Mouse (Mus musculus) heart, postnatal 25 days (tissue): ENCODE measurements at regions not wholly inside any gene's neighbourhood (a gene's known extent, or its start where the extent isn't known, plus 50 kb on each side); places are given as distances from the start of the nearest gene placed in this dataset.

Source experiments
- DNase-seq: peaks from one replicate; pipeline ENCODE4 v3.0.0; 2022; ENCODE audit warnings: low spot score
- intact Hi-C: fragments of 180-260 bp; cut with DNase I; formaldehyde crosslinking; loops from one replicate; pipeline ENCODE4 v1.15.1; 2025

- DNase-seq, result no peak
- intact Hi-C loops, result no loop called here
Observed at GRCm38 (mm10) chrX:12452979-12453769, 134.4 kb upstream of the Atp6ap2 start.

GRCm38 (mm10) chrX:12461657-12462056, 125.9 kb upstream of the Atp6ap2 start:
- intact Hi-C loops, result no loop called here
- DNase-seq, result no peak

- no peak for DNase-seq
- intact Hi-C loops, result no loop called here
Observed at GRCm38 (mm10) chrX:12462936-12463647, 124.5 kb upstream of the Atp6ap2 start.

GRCm38 (mm10) chrX:12466312-12466711, 121.3 kb upstream of the Atp6ap2 start:
- no peak for DNase-seq
- intact Hi-C loops, result no loop called here

GRCm38 (mm10) chrX:12466897-12467296, 120.7 kb upstream of the Atp6ap2 start:
- no peak for DNase-seq
- intact Hi-C loops, result no loop called here

- intact Hi-C loops, result no loop called here
- no peak for DNase-seq
Observed at GRCm38 (mm10) chrX:12467528-12468179, 119.9 kb upstream of the Atp6ap2 start.

GRCm38 (mm10) chrX:12472296-12472695, 115.3 kb upstream of the Atp6ap2 start:
- DNase-seq, result no peak
- intact Hi-C loops, result no loop called here

- no peak for DNase-seq
- intact Hi-C loops, result no loop called here
Observed at GRCm38 (mm10) chrX:12479207-12479606, 108.4 kb upstream of the Atp6ap2 start.

GRCm38 (mm10) chrX:12490957-12491356, 96.6 kb upstream of the Atp6ap2 start:
- DNase-seq, result no peak
- intact Hi-C loops, result no loop called here

- no peak for DNase-seq
- intact Hi-C loops, result no loop called here
Observed at GRCm38 (mm10) chrX:12493216-12493615, 94.4 kb upstream of the Atp6ap2 start.

GRCm38 (mm10) chrX:12493916-12494315, 93.7 kb upstream of the Atp6ap2 start:
- intact Hi-C loops, result no loop called here
- no peak for DNase-seq

GRCm38 (mm10) chrX:12494535-12494934, 93.1 kb upstream of the Atp6ap2 start:
- DNase-seq, result no peak
- intact Hi-C loops, result no loop called here

- intact Hi-C loops, result no loop called here
- DNase-seq, result no peak
Observed at GRCm38 (mm10) chrX:12500601-12501000, 87.0 kb upstream of the Atp6ap2 start.

- intact Hi-C loops, result no loop called here
Observed at GRCm38 (mm10) chrX:12502364-12502763, 85.2 kb upstream of the Atp6ap2 start.

GRCm38 (mm10) chrX:12503581-12503980, 84.0 kb upstream of the Atp6ap2 start:
- intact Hi-C loops, result no loop called here
- no peak for DNase-seq

More at GRCm38 (mm10) chrX:12502364-12502763, 85.2 kb upstream of the Atp6ap2 start:
- no peak for DNase-seq

- intact Hi-C loops, result no loop called here
Observed at GRCm38 (mm10) chrX:12511119-12511518, 76.5 kb upstream of the Atp6ap2 start.

GRCm38 (mm10) chrX:12525044-12525443, 62.6 kb upstream of the Atp6ap2 start:
- DNase-seq, result no peak
- intact Hi-C loops, result no loop called here

More at GRCm38 (mm10) chrX:12511119-12511518, 76.5 kb upstream of the Atp6ap2 start:
- no peak for DNase-seq

GRCm38 (mm10) chrX:12530406-12531311, 56.9 kb upstream of the Atp6ap2 start:
- no peak for DNase-seq
- intact Hi-C loops, result no loop called here
